Mouse (Mus musculus): ENCODE measurements around the gene Zfp688. TPM values are rescaled to one million over a fixed set of nuclear protein-coding genes. Genes with fewer than 3 reads are reported as not detected.
"Not testable (repeated sequence)": the region's sequence is repeated elsewhere in the genome, so short reads cannot be mapped to it uniquely, and the experiment has no call there.

Zfp688 gene
- polyA plus RNA-seq, 1 experiment from 2014 or later: 27.8 TPM

DNA sequence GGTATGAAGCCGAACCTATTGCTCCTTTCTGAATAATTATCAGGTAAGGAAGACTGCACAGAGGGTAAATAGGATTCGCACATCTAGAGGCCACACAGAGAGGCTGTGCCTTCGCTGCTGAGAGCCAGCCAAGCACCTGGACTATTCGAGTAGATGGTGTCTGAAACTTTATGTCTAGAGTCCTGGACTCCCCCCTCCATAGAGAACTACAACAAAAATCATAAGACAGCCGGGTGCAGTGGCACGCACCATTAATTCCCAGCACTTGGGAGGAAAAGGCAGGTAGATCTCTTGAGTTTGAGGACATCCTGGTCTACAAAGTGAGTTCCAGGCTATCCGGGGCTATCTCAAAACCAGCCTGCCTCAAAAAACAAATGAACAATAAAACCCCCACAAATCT is 28.1 kb upstream of the Zfp688 start:
- no peaks in the 10 kb centered on the region for H3K9me3 ChIP-seq
- WGBS: 80% methylated on average over 7 of the region's 7 CpGs

DNA sequence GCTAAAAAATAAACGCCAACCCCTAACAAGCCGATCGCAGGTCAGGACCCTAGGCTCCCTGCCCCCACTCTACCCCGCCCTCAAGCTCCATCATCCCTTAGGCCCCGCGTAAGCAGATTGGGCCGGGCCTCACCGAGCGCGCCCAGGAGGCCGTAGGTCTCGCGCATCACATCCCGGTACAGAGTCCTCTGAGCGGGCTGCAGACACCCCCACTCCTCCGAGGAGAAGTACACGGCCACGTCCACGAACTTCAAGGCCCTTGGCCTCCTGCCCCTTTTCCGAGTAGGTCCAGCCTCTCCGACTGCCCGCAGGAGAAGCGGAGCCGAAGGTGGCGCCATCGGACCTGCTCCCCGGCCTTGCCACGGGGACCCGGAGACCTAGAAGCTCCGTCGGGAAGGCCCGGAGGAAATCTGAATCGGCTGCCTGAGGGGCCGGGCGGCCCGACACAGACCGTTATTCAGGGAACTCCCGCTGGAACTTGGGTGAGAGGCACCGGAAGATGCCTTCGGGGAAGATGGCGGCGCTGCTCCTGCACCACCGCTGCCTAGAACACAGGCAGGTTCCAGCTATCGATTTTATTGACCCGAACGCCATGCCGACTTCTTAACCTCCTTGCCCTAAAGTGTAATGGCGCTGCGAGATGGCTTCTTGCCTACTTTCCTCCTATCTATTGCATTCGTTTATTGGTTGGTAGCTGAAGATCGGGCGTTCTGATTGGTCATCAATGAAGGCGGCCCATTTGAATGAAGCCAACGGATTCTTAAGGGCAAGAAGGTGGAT is 26.8 kb upstream of the Zfp688 start, which contains the start of gene Zfp689:
Gene Zfp689 (minus strand): TSS at position 638 of the 780 bp plus-strand sequence.
- H3K4me2 ChIP-seq (replicated peaks): peak within 1 kb of the TSS; percentile 66
- peaks cover 48% of the 10 kb centered on the region for H3K4me1 ChIP-seq
- under 1% methylated on average over 54 of the region's 54 CpGs for WGBS
- H3K9ac ChIP-seq (replicated peaks): peak within 1 kb of the TSS; percentile 91
- H3K9me3 ChIP-seq: no peaks in the 10 kb centered on the region
- no peaks in the 10 kb centered on the region for H3K27me3 ChIP-seq
- peaks cover 28% of the 10 kb centered on the region for H3K36me3 ChIP-seq
- peak within 1 kb of the TSS; percentile 86 for H3K4me3 ChIP-seq
- peak within 1 kb of the TSS; percentile 95 for H3K27ac ChIP-seq (replicated peaks)
- ATAC-seq (replicated peaks): peak; percentile 91

More for the DNA sequence above, 28.1 kb upstream of the Zfp688 start:
- ATAC-seq (replicated peaks): no peak
- Histone ChIP-seq H3K36me3 (peaks cover 15% of the 10 kb centered on the region), H3K27ac (replicated peaks) (peak overlapping the region; percentile 95), H3K4me1 (peaks cover 48% of the 10 kb centered on the region), H3K9ac (replicated peaks) (peak overlapping the region; percentile 43), H3K27me3 (no peaks in the 10 kb centered on the region), H3K4me3 (peak overlapping the region; percentile 86), H3K4me2 (replicated peaks) (peak overlapping the region; percentile 66)

- H3K9ac ChIP-seq (replicated peaks): no peak overlapping the region
- H3K4me3 ChIP-seq: no peak overlapping the region
- no peak overlapping the region for H3K4me2 ChIP-seq (replicated peaks)
- no peak overlapping the region for H3K27ac ChIP-seq (replicated peaks)
- H3K4me1 ChIP-seq: peaks cover 10% of the 10 kb centered on the region
- 92% methylated on average over 20 of the region's 20 CpGs for WGBS
- no peaks in the 10 kb centered on the region for H3K9me3 ChIP-seq
- H3K36me3 ChIP-seq: peaks cover 42% of the 10 kb centered on the region
- no peaks in the 10 kb centered on the region for H3K27me3 ChIP-seq
- ATAC-seq (replicated peaks): no peak
Observed at GRCm38 (mm10) chr7:127443976-127444375, 22.1 kb upstream of the Zfp688 start.

DNA sequence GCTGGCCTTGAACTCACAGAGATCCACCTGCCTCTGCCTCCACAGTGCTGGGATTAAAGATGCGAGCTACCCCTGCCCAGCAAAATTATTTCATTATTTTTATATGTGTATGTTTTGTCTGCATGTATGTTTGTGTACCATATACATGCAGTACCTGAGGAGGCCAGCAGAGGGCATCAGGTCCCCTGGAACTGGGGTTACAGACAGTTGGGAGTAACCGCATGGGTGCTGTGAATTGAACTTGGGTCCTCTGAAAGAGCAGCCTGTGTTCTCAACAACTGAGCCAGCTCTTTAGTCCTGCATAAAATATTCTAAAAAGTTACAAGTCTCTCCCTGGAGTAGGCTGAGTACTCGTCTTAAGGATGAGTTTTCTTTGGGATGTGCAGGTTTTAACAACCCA is 15.9 kb upstream of the Zfp688 start:
- WGBS: 86% methylated on average over 3 of the region's 3 CpGs
- H3K4me3 ChIP-seq: no peak overlapping the region
- H3K4me2 ChIP-seq (replicated peaks): no peak overlapping the region
- no peak for ATAC-seq (replicated peaks)
- H3K27ac ChIP-seq (replicated peaks): no peak overlapping the region
- H3K4me1 ChIP-seq: no peaks in the 10 kb centered on the region
- H3K27me3 ChIP-seq: no peaks in the 10 kb centered on the region
- H3K36me3 ChIP-seq: peaks cover 9% of the 10 kb centered on the region; the same call in 1 of the 2 replicates
- no peaks in the 10 kb centered on the region for H3K9me3 ChIP-seq
- H3K9ac ChIP-seq (replicated peaks): no peak overlapping the region

DNA sequence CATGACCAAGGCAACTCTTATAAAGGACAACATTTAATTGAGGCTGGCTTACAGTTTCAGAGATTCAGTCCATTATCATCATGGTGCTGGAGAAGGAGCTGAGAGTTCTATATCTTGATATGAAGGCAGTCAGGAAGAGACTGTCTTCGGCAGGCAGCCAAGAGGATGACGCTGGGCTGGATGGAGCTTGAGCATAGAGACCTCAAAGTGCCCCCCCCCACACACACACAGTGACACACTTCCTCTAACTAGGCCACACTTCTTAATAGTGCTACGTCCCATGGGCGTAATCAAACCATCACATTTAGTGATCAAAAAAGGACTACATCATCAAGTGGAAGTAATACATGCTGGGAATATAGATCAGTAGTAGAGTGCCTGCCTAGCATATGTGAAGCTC is 13.3 kb upstream of the Zfp688 start:
- 91% methylated on average over 4 of the region's 4 CpGs for WGBS
- H3K4me2 ChIP-seq (replicated peaks): no peak overlapping the region
- H3K9ac ChIP-seq (replicated peaks): no peak overlapping the region
- ATAC-seq (replicated peaks): no peak
- no peaks in the 10 kb centered on the region for H3K9me3 ChIP-seq
- no peaks in the 10 kb centered on the region for H3K27me3 ChIP-seq
- H3K4me1 ChIP-seq: no peaks in the 10 kb centered on the region
- no peak overlapping the region for H3K4me3 ChIP-seq
- no peak overlapping the region for H3K27ac ChIP-seq (replicated peaks)
- no peaks in the 10 kb centered on the region for H3K36me3 ChIP-seq

DNA sequence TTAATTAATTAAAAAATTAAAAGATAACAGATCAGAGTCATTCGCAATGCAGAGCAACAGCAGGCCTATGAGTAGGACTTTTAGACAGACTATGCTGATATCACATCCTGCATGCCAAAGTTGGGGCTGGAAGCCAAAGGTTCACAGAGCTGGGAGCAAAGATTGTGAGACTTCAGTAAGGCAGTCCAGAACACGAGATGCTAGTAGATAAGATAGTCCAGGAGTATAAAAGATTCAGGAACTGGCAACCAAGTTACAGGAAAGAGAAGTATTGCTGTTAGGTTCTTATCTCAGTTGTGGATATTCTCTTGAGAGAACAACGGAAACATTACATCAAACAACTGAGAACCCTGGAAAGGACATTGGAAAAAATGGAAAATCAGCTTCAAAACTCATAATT is 4.5 kb upstream of the Zfp688 start:
- Histone ChIP-seq H3K4me2 (replicated peaks) (no peak overlapping the region), H3K9ac (replicated peaks) (no peak overlapping the region), H3K9me3 (no peaks in the 10 kb centered on the region), H3K27me3 (peaks cover 12% of the 10 kb centered on the region), H3K4me3 (no peak overlapping the region), H3K4me1 (peaks cover 9% of the 10 kb centered on the region), H3K27ac (replicated peaks) (no peak overlapping the region), H3K36me3 (no peaks in the 10 kb centered on the region)
- no peak for ATAC-seq (replicated peaks)
- WGBS: 69% methylated on average over 3 of the region's 3 CpGs

GRCm38 (mm10) chr7:127425911-127426310 is 4.0 kb upstream of the Zfp688 start:
- Histone ChIP-seq H3K4me3 (no peak overlapping the region), H3K9me3 (no peaks in the 10 kb centered on the region), H3K9ac (replicated peaks) (no peak overlapping the region), H3K4me2 (replicated peaks) (no peak overlapping the region), H3K4me1 (peaks cover 13% of the 10 kb centered on the region), H3K36me3 (no peaks in the 10 kb centered on the region), H3K27ac (replicated peaks) (no peak overlapping the region), H3K27me3 (peaks cover 12% of the 10 kb centered on the region)
- ATAC-seq (replicated peaks): no peak
- 90% methylated on average over 2 of the region's 2 CpGs for WGBS

- Histone ChIP-seq H3K36me3 (no peaks in the 10 kb centered on the region), H3K4me1 (peaks cover 16% of the 10 kb centered on the region), H3K9ac (replicated peaks) (no peak overlapping the region), H3K4me2 (replicated peaks) (no peak overlapping the region), H3K27me3 (peaks cover 12% of the 10 kb centered on the region), H3K4me3 (no peak overlapping the region), H3K27ac (replicated peaks) (no peak overlapping the region), H3K9me3 (no peaks in the 10 kb centered on the region)
- WGBS: 87% methylated on average over 3 of the region's 3 CpGs
- ATAC-seq (replicated peaks): no peak
Observed at GRCm38 (mm10) chr7:127425291-127425690, 3.4 kb upstream of the Zfp688 start.

DNA sequence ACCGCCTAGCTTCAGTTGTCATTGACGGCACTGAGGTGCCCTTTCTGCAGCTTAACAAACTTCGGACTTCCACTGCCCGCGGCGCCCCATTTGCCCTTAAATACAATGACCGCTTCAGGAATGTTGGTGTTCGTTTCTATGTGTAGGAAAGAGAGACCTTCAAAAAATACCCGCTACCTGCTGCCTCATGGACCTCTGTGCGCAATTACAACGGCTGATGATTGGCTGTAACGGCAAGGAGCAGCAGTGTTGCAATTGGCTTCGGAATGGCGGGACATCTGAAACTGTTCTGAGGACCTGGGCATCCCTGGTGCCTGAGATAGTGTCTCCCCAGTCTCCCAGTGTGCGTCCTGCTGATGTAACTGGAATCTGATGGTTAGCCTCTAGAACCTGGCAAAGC is 379 bp upstream of the Zfp688 start:
- Histone ChIP-seq H3K4me3 (peak overlapping the region; percentile 74), H3K36me3 (no peaks in the 10 kb centered on the region), H3K4me1 (peaks cover 16% of the 10 kb centered on the region), H3K9ac (replicated peaks) (peak overlapping the region; percentile 92), H3K27ac (replicated peaks) (peak overlapping the region; percentile 79), H3K4me2 (replicated peaks) (peak overlapping the region; percentile 98), H3K9me3 (no peaks in the 10 kb centered on the region), H3K27me3 (peaks cover 12% of the 10 kb centered on the region)
- ATAC-seq (replicated peaks): peak; percentile 67
- 1% methylated on average over 15 of the region's 15 CpGs for WGBS

DNA sequence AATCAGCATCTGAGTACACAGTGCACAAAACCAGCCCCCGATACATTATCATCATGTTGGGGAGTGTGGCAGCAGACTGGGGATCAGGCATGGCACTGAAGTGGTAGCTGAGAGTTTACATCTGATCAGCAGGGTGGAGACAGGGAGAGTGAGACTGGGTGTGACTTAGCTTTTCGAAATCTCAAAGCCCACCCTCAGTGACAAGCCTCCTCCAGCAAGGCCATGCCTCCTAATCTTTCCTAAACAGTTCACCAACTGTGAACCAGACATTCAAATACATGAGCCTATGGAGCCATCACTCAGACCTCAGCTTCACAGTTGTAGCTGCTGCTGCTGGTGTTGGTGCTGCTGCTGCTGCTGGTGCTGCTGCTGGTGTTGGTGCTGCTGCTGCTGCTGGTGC is 10.4 kb downstream of the Zfp688 start:
- Histone ChIP-seq H3K4me2 (replicated peaks) (no peak overlapping the region), H3K27me3 (no peaks in the 10 kb centered on the region), H3K27ac (replicated peaks) (no peak overlapping the region), H3K4me1 (0 out of 2 replicates have a peak, but pooled peaks cover under 1% of the 10 kb centered on the region), H3K9ac (replicated peaks) (no peak overlapping the region), H3K4me3 (no peak overlapping the region), H3K9me3 (no peaks in the 10 kb centered on the region), H3K36me3 (no peaks in the 10 kb centered on the region)
- WGBS: 77% methylated on average over 2 of the region's 2 CpGs
- no peak for ATAC-seq (replicated peaks)

GRCm38 (mm10) chr7:127406002-127406987 is 15.6 kb downstream of the Zfp688 start, which contains the start of gene Zfp764:
Gene Zfp764 (minus strand): TSS chr7:127406822.
- not testable (repeated sequence) for H3K27me3 ChIP-seq, H3K9me3 ChIP-seq, H3K4me1 ChIP-seq, H3K36me3 ChIP-seq
- Histone ChIP-seq H3K27ac (replicated peaks) (peak within 1 kb of the TSS; percentile 75), H3K9ac (replicated peaks) (peak within 1 kb of the TSS; percentile 73), H3K4me3 (peak within 1 kb of the TSS; percentile 54), H3K4me2 (replicated peaks) (peak within 1 kb of the TSS; percentile 95)
- WGBS: 5% methylated on average over 40 of the region's 40 CpGs
- ATAC-seq (replicated peaks): peak; percentile 88

- not testable (repeated sequence) for H3K4me3 ChIP-seq; H3K27ac ChIP-seq (replicated peaks); H3K9me3 ChIP-seq; H3K36me3 ChIP-seq; H3K27me3 ChIP-seq; H3K9ac ChIP-seq (replicated peaks); H3K4me1 ChIP-seq; H3K4me2 ChIP-seq (replicated peaks); ATAC-seq (replicated peaks)
- 98% methylated on average over 6 of the region's 6 CpGs for WGBS
Observed at GRCm38 (mm10) chr7:127404101-127404500, 17.8 kb downstream of the Zfp688 start.

Measured in forebrain, embryonic 15.5 days (tissue).